Mouse (Mus musculus) heart, postnatal 0 days (tissue): Measurements from ENCODE around the gene Tmem164. TPM values are rescaled to one million over a fixed set of nuclear protein-coding genes. Genes with fewer than 3 reads are reported as not detected.

ENCODE experiments used
- ATAC-seq: fragments of 200-750 bp; cut with Nextera tagmentation; 2 replicates; pipeline ENCODE4 v1.8.0; 2017; ENCODE audit warnings: low read depth, moderate number of reproducible peaks, moderate library complexity; ENCODE audit not compliant: insufficient read depth
- DNase-seq: peaks from one replicate; pipeline ENCODE4 v3.0.0-alpha.2; 2016; ENCODE audit warnings: low spot score
- H3K27ac ChIP-seq: fragments of 300-500 bp; sonication (generic); 2 replicates; pipeline ENCODE4 v1.5.1; 2014; ENCODE audit warnings: low read depth, mild to moderate bottlenecking
- H3K27me3 ChIP-seq: fragments of 300-500 bp; sonication (generic); 2 replicates; pipeline ENCODE4 v1.6.1; 2014; ENCODE audit warnings: low read length, mixed read lengths; ENCODE audit not compliant: control insufficient read depth, insufficient read depth
- H3K36me3 ChIP-seq: fragments of 300-500 bp; sonication (generic); replicated peaks from 2 replicates; pipeline ENCODE4 v1.6.1; 2014; ENCODE audit warnings: low read length, mixed read lengths; ENCODE audit not compliant: control insufficient read depth, insufficient read depth
- H3K4me1 ChIP-seq: fragments of 300-500 bp; sonication (generic); 2 replicates; pipeline ENCODE4 v1.6.1; 2014; ENCODE audit warnings: antibody characterized with exemption; ENCODE audit not compliant: control insufficient read depth, insufficient read depth
- H3K4me2 ChIP-seq: fragments of 300-500 bp; sonication (generic); 2 replicates; pipeline ENCODE4 v1.6.1; 2014; ENCODE audit warnings: low read depth, mild to moderate bottlenecking, low read length, moderate library complexity
- H3K4me3 ChIP-seq: fragments of 300-500 bp; sonication (generic); 2 replicates; pipeline ENCODE4 v1.5.1; 2014; ENCODE audit warnings: low read depth, low read length
- H3K9ac ChIP-seq: fragments of 300-500 bp; sonication (generic); replicated peaks from 2 replicates; pipeline ENCODE4 v1.6.1; 2014; ENCODE audit warnings: low read depth, low read length, mixed read lengths
- H3K9me3 ChIP-seq: fragments of 300-500 bp; sonication (generic); replicated peaks from 2 replicates; pipeline ENCODE4 v1.6.1; 2016; ENCODE audit warnings: low read length; ENCODE audit not compliant: control insufficient read depth
- CTCF ChIP-seq: IDR thresholded peaks from 2 replicates; pipeline ENCODE4 v1.5.1; 2016; ENCODE audit warnings: antibody characterized with exemption, control low read depth, low read depth
- EP300 ChIP-seq: IDR thresholded peaks from 2 replicates; pipeline ENCODE4 v1.6.1; 2016; ENCODE audit warnings: antibody characterized with exemption, low read depth
- WGBS: fragments of 180-500 bp; shearing (Covaris S2); extraction: QIAGEN DNeasy Blood & Tissue Kit; methylation state at CpG from one replicate; pipeline ENCODE4 v1.1.7; 2014; 5-methylcytosine and 5-hydroxymethylcytosine counted together
- polyA plus RNA-seq: library from polyadenylated mRNA; unstranded; fragments of >200 nt; fragmentation: Nextera tagmentation; extraction: Ambion mirVana; gene quantifications from 2 replicates; pipeline ENCODE4 v1.2.1, GENCODE M21; 2015
- total RNA-seq: library from RNA; depleted of rRNA; stranded (reverse); fragments of >200 nt; gene quantifications from 2 replicates; pipeline ENCODE4 v1.2.3, GENCODE M21; 2014; ENCODE audit warnings: low replicate concordance

The Tmem164 gene
- total and polyA plus RNA-seq, 2 experiments from 2014 or later = 57.0 to 127 TPM

DNA sequence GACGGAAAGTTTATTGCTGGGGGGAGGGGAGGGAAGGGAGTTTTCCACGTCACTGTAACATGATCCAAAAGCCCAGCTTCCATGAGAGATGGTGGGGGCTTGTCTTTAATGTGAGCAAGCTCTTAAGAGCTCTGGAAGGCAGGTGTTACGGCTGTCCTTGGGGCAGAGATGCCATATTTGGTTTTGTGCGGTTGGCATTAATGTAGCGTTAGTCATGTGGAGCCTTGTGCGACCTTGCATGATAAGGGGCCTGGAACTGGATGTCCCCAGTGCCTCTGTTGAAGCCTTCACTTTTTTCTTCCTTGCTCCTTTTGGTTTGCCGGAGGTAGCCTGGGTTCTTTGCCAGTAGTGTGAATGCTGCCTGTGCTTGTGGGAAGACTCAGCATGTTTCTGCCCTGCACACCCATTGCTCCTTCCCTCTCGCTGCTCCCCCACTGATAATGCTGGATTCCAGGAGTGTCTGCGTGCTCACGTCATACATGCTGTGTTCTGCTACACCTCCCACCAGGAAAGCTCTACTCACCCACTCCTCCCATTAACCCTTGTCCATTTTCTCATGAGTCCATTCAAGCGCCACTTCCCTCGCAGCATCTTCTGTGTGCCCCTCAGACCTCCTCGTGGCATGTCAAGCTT is 152.1 kb downstream of the Tmem164 start:
- no peaks in the 10 kb centered on the region for H3K27me3 ChIP-seq

DNA sequence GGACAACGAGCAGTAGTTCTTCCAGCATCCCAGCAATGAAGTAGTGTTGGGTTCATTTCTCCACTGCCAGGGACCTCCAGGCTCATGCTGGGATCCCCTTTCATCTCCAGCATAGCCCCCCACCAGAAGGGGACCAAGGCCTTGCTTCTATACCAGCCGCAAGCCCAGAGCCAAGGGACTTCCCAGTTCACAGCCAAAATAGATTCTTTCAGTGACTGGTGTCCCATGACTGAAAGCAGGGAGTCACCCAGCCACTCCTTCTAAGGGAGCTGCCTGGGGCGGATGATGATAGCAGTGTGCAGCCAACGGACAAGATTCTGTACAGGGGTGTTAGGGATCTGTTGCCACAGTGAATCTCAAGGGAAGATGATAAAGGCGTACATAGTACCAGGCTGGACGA is 153.6 kb downstream of the Tmem164 start:
- Histone ChIP-seq H3K9ac (no peak overlapping the region), H3K4me3 (no peak overlapping the region), H3K4me2 (no peak overlapping the region), H3K9me3 (no peaks in the 10 kb centered on the region), H3K27me3 (no peaks in the 10 kb centered on the region), H3K4me1 (peaks cover 16% of the 10 kb centered on the region), H3K36me3 (peaks cover 8% of the 10 kb centered on the region), H3K27ac (peak overlapping the region; percentile 92)
- DNase-seq (peak; percentile 57), ATAC-seq (no peak)
- TF ChIP-seq CTCF = no peak
- no peak for TF ChIP-seq EP300
- 49% methylated on average over 6 of the region's 6 CpGs for WGBS

More for the DNA sequence above, 152.1 kb downstream of the Tmem164 start:
- peak; percentile 80 for ATAC-seq
- Histone ChIP-seq H3K36me3 (peaks cover 8% of the 10 kb centered on the region), H3K4me3 (no peak overlapping the region), H3K4me2 (no peak overlapping the region), H3K27ac (peak overlapping the region; percentile 92), H3K9ac (no peak overlapping the region), H3K4me1 (peaks cover 19% of the 10 kb centered on the region), H3K9me3 (no peaks in the 10 kb centered on the region)
- peak; percentile 82 for DNase-seq
- no peak for TF ChIP-seq CTCF
- TF ChIP-seq EP300 = peak; percentile 97
- WGBS = 41% methylated on average over 13 of the region's 13 CpGs

DNA sequence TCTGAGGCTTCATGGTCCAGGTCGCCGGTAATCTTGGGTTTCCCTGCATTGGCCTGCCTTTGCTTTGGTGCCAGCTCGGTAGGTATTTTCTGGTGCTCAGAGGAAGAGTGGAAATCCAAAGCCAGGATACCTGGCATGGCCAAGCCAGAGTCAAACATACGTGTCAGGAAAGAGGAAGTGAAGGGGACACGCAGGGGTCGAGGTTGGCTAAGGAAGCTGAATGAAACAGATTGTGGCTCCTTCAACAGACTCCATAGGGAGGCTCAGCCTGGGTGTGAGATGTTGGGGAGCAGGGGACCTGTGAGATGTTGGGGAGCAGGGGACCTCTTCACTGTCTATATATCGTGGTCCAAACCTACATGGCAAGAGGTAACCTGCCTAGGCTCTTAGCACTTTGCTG is 155.2 kb downstream of the Tmem164 start:
- Histone ChIP-seq H3K9ac (no peak overlapping the region), H3K4me3 (no peak overlapping the region), H3K4me1 (peaks cover 16% of the 10 kb centered on the region), H3K4me2 (no peak overlapping the region), H3K36me3 (peaks cover 8% of the 10 kb centered on the region), H3K27ac (peak overlapping the region; percentile 71; the same call in 1 of the 2 replicates), H3K9me3 (no peaks in the 10 kb centered on the region), H3K27me3 (no peaks in the 10 kb centered on the region)
- 71% methylated on average over 7 of the region's 7 CpGs for WGBS
- TF ChIP-seq CTCF (no peak), EP300 (no peak)
- no peak for ATAC-seq
- DNase-seq = no peak

DNA sequence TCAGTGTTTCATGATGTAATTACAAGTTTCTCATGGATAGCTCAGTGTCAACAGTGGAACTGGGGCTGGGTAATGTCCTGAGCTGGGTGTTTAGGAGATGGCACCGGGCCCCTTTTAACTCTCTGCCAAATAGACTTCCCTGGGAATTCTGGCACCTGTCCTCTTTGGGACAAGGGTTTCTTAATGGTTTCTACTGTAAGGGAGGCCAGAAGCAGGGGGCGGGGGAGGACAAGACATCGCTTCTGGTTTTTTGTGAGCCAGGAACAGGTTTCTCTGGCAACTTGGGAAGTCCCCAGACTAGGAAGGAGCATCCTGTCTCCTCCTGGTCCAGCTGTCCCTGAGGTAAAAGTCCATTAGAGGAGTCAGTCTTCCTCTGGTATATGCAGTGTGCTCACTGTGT is 156.1 kb downstream of the Tmem164 start:
- TF ChIP-seq CTCF = no peak
- no peak for TF ChIP-seq EP300

DNA sequence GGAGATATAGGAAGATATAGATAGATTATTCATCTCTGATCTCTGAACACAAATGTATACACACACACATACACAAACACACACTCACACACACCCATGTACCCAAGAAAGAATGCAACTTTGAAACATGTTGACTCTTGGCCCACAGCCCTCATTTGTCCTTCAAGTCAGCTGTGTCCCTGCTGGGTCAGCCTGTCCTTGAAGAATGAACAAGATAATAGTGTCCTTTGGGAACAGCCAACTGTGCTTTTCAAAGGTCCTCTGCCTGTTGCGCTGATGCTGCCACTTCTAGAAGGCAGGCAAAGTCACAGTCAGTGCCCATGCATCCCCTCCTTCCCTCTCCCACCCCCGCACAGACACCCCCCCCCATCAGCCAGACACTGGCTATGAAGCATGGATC is 157.6 kb downstream of the Tmem164 start:
- WGBS = 58% methylated on average over 2 of the region's 2 CpGs
- peaks cover 7% of the 10 kb centered on the region; the same call in 1 of the 2 replicates for H3K4me1 ChIP-seq
- TF ChIP-seq CTCF (no peak), EP300 (no peak)
- no peak for DNase-seq
- peaks cover 8% of the 10 kb centered on the region for H3K36me3 ChIP-seq
- no peak overlapping the region for H3K4me2 ChIP-seq
- H3K4me3 ChIP-seq = no peak overlapping the region
- peak; percentile 59 for ATAC-seq
- H3K9me3 ChIP-seq = no peaks in the 10 kb centered on the region
- no peaks in the 10 kb centered on the region for H3K27me3 ChIP-seq
- H3K27ac ChIP-seq = peak overlapping the region; percentile 71
- no peak overlapping the region for H3K9ac ChIP-seq

More for the DNA sequence above, 156.1 kb downstream of the Tmem164 start:
- Histone ChIP-seq H3K27me3 (no peaks in the 10 kb centered on the region), H3K27ac (peak overlapping the region; percentile 71; the same call in 1 of the 2 replicates), H3K9ac (no peak overlapping the region), H3K4me2 (no peak overlapping the region), H3K36me3 (peaks cover 8% of the 10 kb centered on the region), H3K4me1 (peaks cover 13% of the 10 kb centered on the region), H3K4me3 (no peak overlapping the region), H3K9me3 (no peaks in the 10 kb centered on the region)
- DNase-seq (no peak), ATAC-seq (no peak)
- WGBS = 67% methylated on average over 3 of the region's 3 CpGs

DNA sequence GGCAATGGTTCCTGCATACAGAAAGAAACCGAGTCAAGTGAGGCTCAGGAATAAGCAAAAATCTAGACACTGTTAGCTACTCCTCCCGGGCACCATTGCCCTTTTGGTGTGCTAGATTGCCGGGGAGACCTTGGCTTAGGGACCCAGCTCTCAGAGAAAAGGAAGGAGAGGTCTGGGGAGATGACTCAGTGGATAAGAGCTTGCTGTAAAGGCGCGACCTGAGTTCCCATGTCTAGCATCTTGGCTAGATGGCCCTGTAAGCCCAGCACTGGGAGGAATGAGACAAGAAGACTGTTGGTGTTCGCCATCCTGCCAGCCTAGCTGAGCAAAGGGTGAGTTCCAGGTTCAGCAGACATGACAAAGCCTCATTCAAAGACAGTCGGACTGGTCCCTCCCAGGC is 158.2 kb downstream of the Tmem164 start:
- Histone ChIP-seq H3K9ac (no peak overlapping the region), H3K4me3 (no peak overlapping the region), H3K27ac (peak overlapping the region; percentile 71), H3K4me2 (no peak overlapping the region), H3K9me3 (no peaks in the 10 kb centered on the region), H3K36me3 (peaks cover 8% of the 10 kb centered on the region), H3K27me3 (no peaks in the 10 kb centered on the region), H3K4me1 (peaks cover 4% of the 10 kb centered on the region; the same call in 1 of the 2 replicates)
- no peak for TF ChIP-seq CTCF
- no peak for TF ChIP-seq EP300
- whole genome bisulfite sequencing = 76% methylated on average over 7 of the region's 7 CpGs
- DNase-seq = no peak
- ATAC-seq = no peak
